Mouse (Mus musculus) heart, adult 2 months (tissue): ENCODE results near the gene Inpp5d. TPM values are rescaled to one million over a fixed set of nuclear protein-coding genes. Genes with fewer than 3 reads are reported as not detected.

ENCODE experiments used
- DNase-seq, 2 experiments: peaks; one replicate each; pipeline ENCODE4 v3.0.0; 2021
- H3K27ac ChIP-seq: fragments of 200-600 bp; 2 replicates; pipeline ENCODE4 v1.8.1; 2022
- H3K27me3 ChIP-seq: fragments of 200-500 bp; 2 replicates; pipeline ENCODE4 v1.6.1; 2012; ENCODE audit warnings: mild to moderate bottlenecking, low read length, inconsistent platforms, mixed read lengths; ENCODE audit not compliant: control insufficient read depth, insufficient read depth
- H3K36me3 ChIP-seq: fragments of 200-500 bp; 2 replicates; pipeline ENCODE4 v1.6.1; 2012; ENCODE audit warnings: low read length, inconsistent platforms; ENCODE audit not compliant: control insufficient read depth, insufficient read depth
- H3K4me1 ChIP-seq: fragments of 200-500 bp; 2 replicates; pipeline ENCODE4 v1.6.1; 2011; ENCODE audit warnings: low read length; ENCODE audit not compliant: control insufficient read depth, insufficient read depth
- H3K4me3 ChIP-seq: fragments of 200-600 bp; 2 replicates; pipeline ENCODE4 v1.8.1; 2022
- H3K79me2 ChIP-seq: fragments of 200-500 bp; replicated peaks from 2 replicates; pipeline ENCODE4 v1.6.1; 2012; ENCODE audit warnings: mild to moderate bottlenecking, inconsistent platforms, low read length, moderate library complexity, mixed read lengths; ENCODE audit not compliant: control insufficient read depth, insufficient read depth
- H3K9ac ChIP-seq: fragments of 200-500 bp; 2 replicates; pipeline ENCODE4 v1.6.1; 2012; ENCODE audit warnings: low read depth, mild to moderate bottlenecking, control low read depth, inconsistent platforms, low read length, mixed read lengths
- CTCF ChIP-seq: fragments of 200-600 bp; IDR thresholded peaks from 2 replicates; pipeline ENCODE4 v1.8.1; 2022; ENCODE audit warnings: antibody characterized with exemption, mild to moderate bottlenecking, moderate library complexity
- EP300 ChIP-seq: fragments of 200-500 bp; IDR thresholded peaks from 2 replicates; pipeline ENCODE4 v1.6.1; 2011; ENCODE audit warnings: low read depth, low read length, control low read depth; ENCODE audit not compliant: insufficient read depth
- POLR2A ChIP-seq: fragments of 200-500 bp; IDR thresholded peaks from 2 replicates; pipeline ENCODE4 v1.6.1; 2011; ENCODE audit warnings: mild to moderate bottlenecking, low read depth, low read length, control low read depth; ENCODE audit not compliant: insufficient read depth
- WGBS: fragments of 180-500 bp; shearing (Covaris S2); methylation state at CpG from one replicate; pipeline ENCODE4 v1.1.7; 2018; 5-methylcytosine and 5-hydroxymethylcytosine counted together
- intact Hi-C: fragments of 180-260 bp; cut with DNase I; formaldehyde crosslinking; loops from one replicate; pipeline ENCODE4 v1.15.1; 2025
- polyA plus RNA-seq: library from polyadenylated mRNA; depleted of rRNA; stranded (reverse); fragments of >200 nt; gene quantifications from 2 replicates; pipeline ENCODE4 v1.2.3, GENCODE M21; 2012
- total RNA-seq, 2 experiments: library from RNA; stranded (reverse); gene quantifications; 2 replicates each; pipeline ENCODE4 v1.2.3; 2021

The Inpp5d gene
- total and polyA plus RNA-seq, 3 experiments, result 13.2 to 13.8 (median 13.5) TPM

DNA sequence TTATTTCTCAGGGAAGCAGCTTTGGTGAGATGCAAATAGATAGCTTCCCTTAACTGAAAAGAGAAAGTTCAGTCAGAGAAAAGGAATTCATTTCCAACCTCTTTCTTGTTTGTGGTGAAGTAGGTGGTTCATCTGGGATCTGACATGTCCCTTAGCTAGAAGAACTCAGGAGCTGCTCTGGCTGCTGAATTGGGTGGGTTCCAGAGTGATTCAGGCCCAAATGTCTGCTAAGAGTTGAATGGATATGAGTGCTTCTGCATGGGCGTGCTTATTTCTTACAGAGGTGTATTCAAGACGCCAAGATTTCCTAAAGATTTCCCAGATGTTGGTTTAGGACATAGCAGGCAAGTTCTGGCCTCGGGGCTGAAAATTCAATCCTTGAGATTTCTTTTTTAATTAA, 114.0 kb downstream of the Inpp5d start:
- no peak for DNase-seq
- TF ChIP-seq POLR2A, result no peak
- TF ChIP-seq EP300, result no peak
- no peak for TF ChIP-seq CTCF
- Histone ChIP-seq H3K4me1 (peaks cover 1% of the 10 kb centered on the region; the same call in 1 of the 2 replicates), H3K27ac (no peak overlapping the region), H3K79me2 (no peaks in the 10 kb centered on the region), H3K9ac (no peak overlapping the region), H3K36me3 (no peaks in the 10 kb centered on the region), H3K27me3 (no peaks in the 10 kb centered on the region), H3K4me3 (no peak overlapping the region)
- intact Hi-C loops, result loop anchor here (5.0 kb wide), 1 partner anchor 1882 kb away; no protein-coding TSS in a partner anchor
- WGBS, result 82% methylated on average over 3 of the region's 3 CpGs

DNA sequence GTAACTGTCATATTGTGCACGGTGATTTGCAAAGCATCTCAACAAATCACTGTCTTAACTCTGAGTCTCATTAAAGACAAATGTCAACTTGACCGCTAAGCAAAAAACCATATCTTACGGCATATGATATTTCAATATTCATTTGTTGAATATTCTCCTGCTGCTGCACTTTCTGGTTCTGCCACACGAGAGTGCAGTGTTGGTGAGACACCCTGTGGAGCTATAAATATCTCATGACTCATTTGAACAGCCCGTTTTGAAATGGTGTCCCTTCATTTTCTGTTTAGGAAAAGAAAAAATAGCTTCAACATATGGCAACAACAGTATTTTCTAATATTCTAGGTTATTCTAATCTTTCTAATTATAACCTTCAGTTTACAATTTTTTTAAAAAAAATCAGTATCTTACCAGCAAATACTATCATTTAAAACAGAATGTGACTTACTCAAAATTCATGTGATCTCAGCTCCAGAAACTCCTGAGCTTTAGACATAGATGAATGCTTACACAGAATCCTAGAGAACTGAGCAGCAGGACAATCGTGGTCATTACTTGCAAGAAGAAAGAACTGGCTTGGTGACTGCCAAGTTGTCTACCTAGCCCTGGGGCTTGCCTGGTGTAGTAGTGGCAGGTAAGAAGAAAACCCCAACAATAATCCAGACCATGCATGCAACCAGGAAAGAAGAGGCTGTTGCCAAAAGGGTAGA, 120.6 kb downstream of the Inpp5d start:
- H3K27me3 ChIP-seq, result no peaks in the 10 kb centered on the region
- intact Hi-C loops, result no loop called here
- H3K9ac ChIP-seq, result no peak overlapping the region
- no peak for DNase-seq
- H3K36me3 ChIP-seq, result no peaks in the 10 kb centered on the region
- H3K4me1 ChIP-seq, result no peaks in the 10 kb centered on the region
- peak overlapping the region; percentile 41 for H3K27ac ChIP-seq
- WGBS, result 45% methylated on average over 6 of the region's 6 CpGs
- TF ChIP-seq POLR2A (no peak), CTCF (peak; percentile 67), EP300 (no peak)
- no peak overlapping the region for H3K4me3 ChIP-seq
- no peaks in the 10 kb centered on the region for H3K79me2 ChIP-seq

DNA sequence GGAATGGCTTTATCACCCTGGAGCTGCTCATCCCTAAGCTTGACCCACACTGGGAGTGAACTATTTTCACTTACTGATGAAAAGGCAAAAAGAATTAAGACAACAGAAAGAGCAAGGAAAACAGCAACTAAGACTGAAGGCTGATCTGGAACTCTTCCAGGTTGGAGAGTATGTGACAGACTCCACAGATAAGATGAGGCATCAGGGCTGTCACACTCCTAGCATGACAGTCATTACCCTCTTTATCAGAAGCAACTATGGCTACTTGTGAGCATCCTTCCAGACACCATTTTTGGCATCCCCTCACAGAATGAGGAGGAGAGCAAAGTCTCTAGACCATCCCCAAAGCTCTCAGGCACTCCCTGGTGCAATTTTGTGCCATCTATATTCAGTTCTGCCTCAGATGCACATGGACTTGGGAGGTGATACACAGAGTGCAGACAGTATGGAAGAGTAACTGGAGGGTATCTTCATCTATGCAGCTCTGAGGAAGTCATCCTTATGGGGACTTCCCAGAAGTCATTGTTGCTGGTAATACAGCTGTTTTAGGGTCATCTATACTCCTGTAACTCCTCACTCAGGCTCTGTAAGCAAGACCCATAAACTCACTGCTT, 129.4 kb downstream of the Inpp5d start:
- H3K79me2 ChIP-seq, result no peaks in the 10 kb centered on the region
- H3K36me3 ChIP-seq, result no peaks in the 10 kb centered on the region
- no peaks in the 10 kb centered on the region for H3K27me3 ChIP-seq
- no peak for TF ChIP-seq POLR2A
- TF ChIP-seq EP300, result no peak
- no peak for TF ChIP-seq CTCF
- DNase-seq, result no peak
- H3K4me3 ChIP-seq, result no peak overlapping the region
- no peak overlapping the region for H3K9ac ChIP-seq
- intact Hi-C loops, result no loop called here
- H3K27ac ChIP-seq, result no peak overlapping the region
- H3K4me1 ChIP-seq, result no peaks in the 10 kb centered on the region

DNA sequence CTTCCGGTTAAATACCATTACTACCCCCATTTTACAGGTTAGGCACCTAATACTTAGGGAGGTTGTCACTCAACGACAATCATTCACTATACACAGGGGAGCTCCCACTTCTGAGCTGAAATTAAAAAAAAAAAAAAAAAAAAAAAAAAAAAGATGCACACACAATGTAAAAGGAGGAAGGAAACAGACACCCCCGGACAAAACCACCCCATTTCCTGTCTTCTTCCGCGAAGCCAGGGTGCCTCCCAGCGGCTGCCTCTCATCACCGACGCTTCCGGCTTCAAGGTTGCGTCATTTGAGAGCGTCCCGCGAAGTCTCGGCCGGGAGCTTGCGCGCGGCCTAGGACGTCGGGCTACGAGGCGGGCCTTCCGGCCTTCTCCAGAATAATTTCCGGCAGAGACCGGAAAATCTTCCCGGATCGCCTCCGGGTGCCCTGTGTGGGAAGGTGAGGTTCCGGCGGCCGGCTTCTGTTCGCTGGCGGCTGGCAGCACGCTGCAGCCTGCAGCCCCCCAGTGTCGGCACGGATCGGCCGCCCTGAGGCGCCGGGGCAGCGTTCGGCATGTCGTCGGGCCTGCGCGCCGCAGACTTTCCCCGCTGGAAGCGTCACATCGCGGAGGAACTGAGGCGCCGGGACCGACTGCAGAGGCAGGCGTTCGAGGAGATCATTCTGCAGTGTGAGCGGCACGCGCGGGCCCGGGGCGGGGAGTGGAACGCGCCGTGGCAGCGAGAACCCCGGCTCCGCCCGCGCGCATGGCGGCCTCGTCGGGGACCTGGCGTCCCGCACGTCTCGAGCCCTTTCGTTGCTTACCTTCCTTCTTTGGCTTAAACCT, 135.7 kb downstream of the Inpp5d start, which contains the start of gene Atg16l1:
TSS of gene Atg16l1 (plus strand) at position 230 of the 830 bp plus-strand sequence.
- intact Hi-C loops, result loop anchor here (2.0 to 5.0 kb wide), 2 partner anchors 59 to 309 kb away; no protein-coding TSS in a partner anchor
- Histone ChIP-seq H3K4me3 (peak within 1 kb of the TSS; percentile 99), H3K79me2 (peaks cover 1% of the 10 kb centered on the region), H3K27me3 (no peaks in the 10 kb centered on the region), H3K9ac (peak within 1 kb of the TSS; percentile 98), H3K27ac (peak within 1 kb of the TSS; percentile 94), H3K36me3 (peaks cover 10% of the 10 kb centered on the region), H3K4me1 (peaks cover 8% of the 10 kb centered on the region)
- peak; percentile 70 for TF ChIP-seq POLR2A
- TF ChIP-seq EP300, result peak; percentile 83; the same call in 1 of the 2 replicates
- peak; percentile 69 for TF ChIP-seq CTCF
- WGBS, result under 1% methylated on average over 79 of the region's 79 CpGs
- peak; percentile 95 to 97 for DNase-seq

DNA sequence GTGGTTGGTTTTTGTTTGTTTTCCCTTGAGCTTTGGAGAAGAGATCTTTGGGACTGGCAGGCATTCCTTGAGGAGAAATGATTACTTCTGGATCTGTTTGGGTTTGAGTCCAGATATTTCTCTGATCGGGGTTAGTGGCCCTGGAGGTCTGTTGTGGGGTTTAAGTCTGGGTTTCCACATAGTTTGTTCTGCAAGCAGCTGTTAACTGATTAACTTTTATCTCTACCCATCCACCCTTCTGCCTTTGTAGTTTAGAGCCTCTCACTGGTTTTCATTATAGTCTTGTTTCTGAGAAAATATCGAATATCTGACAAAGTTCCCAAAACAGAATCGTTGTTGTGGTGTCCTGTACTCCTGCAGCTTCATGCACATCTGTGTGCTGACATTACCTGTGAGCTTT, 143.7 kb downstream of the Inpp5d start:
- no peaks in the 10 kb centered on the region for H3K4me1 ChIP-seq
- H3K4me3 ChIP-seq, result no peak overlapping the region
- no peaks in the 10 kb centered on the region for H3K27me3 ChIP-seq
- no peak overlapping the region for H3K9ac ChIP-seq
- peaks cover 5% of the 10 kb centered on the region for H3K36me3 ChIP-seq
- DNase-seq, result no peak
- intact Hi-C loops, result no loop called here
- TF ChIP-seq CTCF, result no peak
- no peaks in the 10 kb centered on the region for H3K79me2 ChIP-seq
- 89% methylated on average over 3 of the region's 3 CpGs for WGBS
- no peak overlapping the region for H3K27ac ChIP-seq
